Mouse (Mus musculus) forebrain, embryonic 16.5 days (tissue): ENCODE measurements at regions not wholly inside any gene's neighbourhood (a gene's known extent, or its start where the extent isn't known, plus 50 kb on each side); places are given as distances from the start of the nearest gene placed in this dataset.

ENCODE experiments used
- ATAC-seq: fragments of 200-750 bp; cut with Nextera tagmentation; 2 replicates; pipeline ENCODE4 v1.8.0; 2017; ENCODE audit warnings: mild to moderate bottlenecking, moderate library complexity
- H3K27ac ChIP-seq: fragments of 300-500 bp; sonication (generic); 2 replicates; pipeline ENCODE4 v1.5.1; 2014; ENCODE audit warnings: low read length, control low read depth
- H3K27me3 ChIP-seq: fragments of 300-500 bp; sonication (generic); replicated peaks from 2 replicates; pipeline ENCODE4 v1.6.1; 2014; ENCODE audit warnings: low read length; ENCODE audit not compliant: control insufficient read depth, insufficient read depth
- H3K36me3 ChIP-seq: fragments of 300-500 bp; sonication (generic); 2 replicates; pipeline ENCODE4 v1.6.1; 2014; ENCODE audit not compliant: control insufficient read depth, insufficient read depth
- H3K4me1 ChIP-seq: fragments of 300-500 bp; sonication (generic); replicated peaks from 2 replicates; pipeline ENCODE4 v1.6.1; 2014; ENCODE audit warnings: low read length; ENCODE audit not compliant: control insufficient read depth, insufficient read depth
- H3K4me2 ChIP-seq: fragments of 300-500 bp; sonication (generic); 2 replicates; pipeline ENCODE4 v1.6.1; 2014; ENCODE audit warnings: mild to moderate bottlenecking, low read length, control low read depth
- H3K4me3 ChIP-seq: fragments of 300-500 bp; sonication (generic); replicated peaks from 2 replicates; pipeline ENCODE4 v1.5.1; 2014; ENCODE audit warnings: mild to moderate bottlenecking, low read length, control low read depth
- H3K9ac ChIP-seq: fragments of 300-500 bp; sonication (generic); replicated peaks from 2 replicates; pipeline ENCODE4 v1.6.1; 2014; ENCODE audit warnings: low read depth, low read length, control low read depth
- H3K9me3 ChIP-seq: fragments of 300-500 bp; sonication (generic); 2 replicates; pipeline ENCODE4 v1.6.1; 2016; ENCODE audit warnings: low read length; ENCODE audit not compliant: control insufficient read depth
- WGBS: fragments of 180-500 bp; shearing (Covaris S2); extraction: QIAGEN DNeasy Blood & Tissue Kit; methylation state at CpG from one replicate; pipeline ENCODE4 v1.1.7; 2014; 5-methylcytosine and 5-hydroxymethylcytosine counted together

DNA sequence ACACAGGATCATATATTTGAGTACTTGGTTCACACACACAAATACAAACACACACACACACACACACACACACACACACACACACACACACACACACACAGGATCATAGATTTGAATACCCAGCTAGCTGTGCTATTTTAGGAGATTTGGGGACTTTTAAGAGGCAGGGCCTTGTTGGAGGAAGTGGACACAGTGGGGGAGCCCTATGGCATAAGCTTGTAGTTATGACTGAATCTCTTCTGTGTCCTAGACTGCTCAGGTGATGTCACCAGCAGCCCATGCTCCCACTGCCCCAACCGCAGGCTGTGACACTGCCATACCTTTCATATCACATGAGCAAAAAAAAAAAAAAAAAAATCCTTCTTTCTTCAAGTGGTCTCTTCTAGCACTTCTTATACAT is 110.1 kb downstream of the Spata18 start:
- ATAC-seq = peak; percentile 43; the same call in 1 of the 2 replicates
- Histone ChIP-seq H3K4me3 (no peak overlapping the region), H3K4me1 (peaks cover 3% of the 10 kb centered on the region)

DNA sequence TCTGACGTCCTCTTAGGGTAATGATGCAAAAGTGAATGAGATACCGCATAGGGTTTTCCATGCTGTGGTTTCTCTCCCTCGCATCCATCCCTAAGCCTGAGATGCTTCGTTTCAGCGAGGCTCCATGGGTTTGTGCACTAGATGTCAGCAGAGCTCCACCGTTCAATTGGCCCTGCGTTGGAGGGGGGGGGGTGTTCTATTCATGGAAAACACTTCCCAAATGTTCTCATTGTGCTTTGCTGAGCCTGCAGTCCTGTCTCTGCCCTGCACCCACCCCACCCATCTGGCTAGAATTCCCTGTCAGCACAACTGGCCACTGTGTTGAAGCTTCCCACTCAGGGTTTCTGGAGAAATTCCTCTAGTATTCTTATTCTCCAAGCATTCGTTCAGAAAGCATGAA is 110.5 kb downstream of the Spata18 start:
- Histone ChIP-seq H3K4me2 (no peak overlapping the region), H3K36me3 (no peaks in the 10 kb centered on the region), H3K4me3 (no peak overlapping the region), H3K9ac (no peak overlapping the region), H3K4me1 (peaks cover 3% of the 10 kb centered on the region), H3K27ac (no peak overlapping the region), H3K9me3 (no peaks in the 10 kb centered on the region), H3K27me3 (no peaks in the 10 kb centered on the region)
- ATAC-seq = peak; percentile 85
- 17% methylated on average over 8 of the region's 8 CpGs for WGBS

More for the DNA sequence above, 110.1 kb downstream of the Spata18 start:
- H3K4me2 ChIP-seq = no peak overlapping the region
- H3K27ac ChIP-seq = no peak overlapping the region
- H3K36me3 ChIP-seq = no peaks in the 10 kb centered on the region
- H3K27me3 ChIP-seq = no peaks in the 10 kb centered on the region
- WGBS = 85% methylated on average over 1 of the region's 1 CpGs
- H3K9ac ChIP-seq = no peak overlapping the region
- H3K9me3 ChIP-seq = no peaks in the 10 kb centered on the region

GRCm38 (mm10) chr5:73764226-73764625 is 113.0 kb downstream of the Spata18 start:
- Histone ChIP-seq H3K27ac (no peak overlapping the region), H3K36me3 (no peaks in the 10 kb centered on the region), H3K4me1 (peaks cover 3% of the 10 kb centered on the region), H3K9ac (no peak overlapping the region), H3K9me3 (no peaks in the 10 kb centered on the region), H3K4me3 (no peak overlapping the region), H3K27me3 (no peaks in the 10 kb centered on the region), H3K4me2 (no peak overlapping the region)
- no peak for ATAC-seq
- 68% methylated on average over 1 of the region's 1 CpGs for WGBS

GRCm38 (mm10) chr5:73765466-73765865 is 114.3 kb downstream of the Spata18 start:
- ATAC-seq = no peak
- Histone ChIP-seq H3K9ac (no peak overlapping the region), H3K4me2 (no peak overlapping the region), H3K36me3 (no peaks in the 10 kb centered on the region), H3K9me3 (no peaks in the 10 kb centered on the region), H3K27me3 (no peaks in the 10 kb centered on the region), H3K27ac (no peak overlapping the region), H3K4me1 (peaks cover 3% of the 10 kb centered on the region), H3K4me3 (no peak overlapping the region)
- 89% methylated on average over 7 of the region's 7 CpGs for WGBS

DNA sequence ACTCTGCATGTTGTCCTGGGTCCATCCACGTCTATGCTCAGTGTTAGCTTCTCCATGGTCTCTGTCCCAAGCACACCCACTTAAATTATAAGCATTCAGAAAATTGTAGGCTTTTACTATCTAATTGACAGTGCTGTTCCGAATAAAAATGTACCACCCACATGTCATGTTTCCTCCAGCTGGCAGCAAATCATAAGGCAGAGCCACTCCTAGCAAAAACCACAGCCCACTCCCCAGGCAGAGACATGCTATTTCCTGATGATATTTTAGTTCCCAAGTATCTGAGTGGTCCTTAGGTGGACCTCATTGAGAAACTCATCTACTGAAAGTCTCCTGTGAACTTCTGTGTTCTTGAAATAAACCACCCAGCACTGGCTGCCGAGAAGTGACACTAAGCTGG is 117.1 kb downstream of the Spata18 start:
- ATAC-seq = no peak
- H3K27me3 ChIP-seq = no peaks in the 10 kb centered on the region
- no peaks in the 10 kb centered on the region; the same call in 1 of the 2 replicates for H3K9me3 ChIP-seq
- no peak overlapping the region for H3K27ac ChIP-seq
- no peak overlapping the region for H3K4me2 ChIP-seq
- no peak overlapping the region for H3K4me3 ChIP-seq
- 55% methylated on average over 3 of the region's 3 CpGs for WGBS
- no peak overlapping the region for H3K9ac ChIP-seq
- no peaks in the 10 kb centered on the region for H3K36me3 ChIP-seq
- no peaks in the 10 kb centered on the region for H3K4me1 ChIP-seq

GRCm38 (mm10) chr5:73775775-73776548 is 124.8 kb downstream of the Spata18 start:
- Histone ChIP-seq H3K9ac (no peak overlapping the region), H3K9me3 (no peaks in the 10 kb centered on the region; the same call in none of the 2 replicates), H3K4me3 (no peak overlapping the region), H3K27ac (no peak overlapping the region), H3K4me1 (no peaks in the 10 kb centered on the region), H3K4me2 (no peak overlapping the region), H3K36me3 (no peaks in the 10 kb centered on the region), H3K27me3 (no peaks in the 10 kb centered on the region)
- WGBS = 62% methylated on average over 7 of the region's 7 CpGs
- ATAC-seq = no peak

- Histone ChIP-seq H3K4me1 (no peaks in the 10 kb centered on the region), H3K27me3 (no peaks in the 10 kb centered on the region), H3K4me2 (no peak overlapping the region), H3K27ac (no peak overlapping the region), H3K9me3 (no peaks in the 10 kb centered on the region; the same call in none of the 2 replicates), H3K9ac (no peak overlapping the region), H3K36me3 (no peaks in the 10 kb centered on the region), H3K4me3 (no peak overlapping the region)
- WGBS = 86% methylated on average over 9 of the region's 9 CpGs
- ATAC-seq = no peak
Observed at GRCm38 (mm10) chr5:73777282-73777921, 126.2 kb downstream of the Spata18 start.

DNA sequence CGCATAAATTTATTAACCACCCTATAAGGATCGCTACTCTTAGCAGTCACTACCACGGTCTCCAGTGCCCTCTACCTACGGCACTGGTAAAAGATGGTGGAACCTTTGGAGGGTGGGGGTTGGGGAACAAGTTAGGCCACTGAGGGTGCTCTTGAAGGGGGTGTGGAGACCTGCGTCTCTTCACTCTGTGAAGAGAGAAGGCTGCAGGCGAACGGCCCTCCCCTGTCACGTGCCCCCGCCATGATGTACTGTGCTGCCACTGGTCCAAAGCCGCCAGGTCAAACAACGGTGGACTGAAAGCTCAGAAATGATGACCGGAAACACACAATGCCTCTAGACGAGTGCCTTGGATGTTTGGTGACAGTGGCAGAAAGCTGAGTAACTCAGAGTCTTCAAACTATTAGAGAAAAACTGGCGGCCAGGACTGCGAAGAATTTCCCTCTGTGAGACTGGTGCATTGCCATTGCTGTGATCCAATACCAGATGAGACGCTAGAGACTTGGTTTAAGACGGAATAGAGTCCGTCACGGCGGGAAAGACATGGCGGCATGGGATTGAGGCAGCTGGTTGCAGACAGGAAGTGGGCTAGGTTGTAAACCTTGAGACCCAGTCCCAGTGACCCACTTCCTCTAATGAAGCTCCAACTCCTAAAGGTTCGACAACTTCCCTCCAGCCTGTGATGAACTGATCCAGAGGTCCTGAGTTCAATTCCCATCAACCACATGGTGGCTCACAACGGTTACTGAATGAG is 130.2 kb downstream of the Spata18 start:
- 92% methylated on average over 23 of the region's 23 CpGs for WGBS
- no peaks in the 10 kb centered on the region for H3K27me3 ChIP-seq
- no peaks in the 10 kb centered on the region for H3K9me3 ChIP-seq
- H3K4me3 ChIP-seq = no peak overlapping the region
- H3K27ac ChIP-seq = no peak overlapping the region
- H3K9ac ChIP-seq = no peak overlapping the region
- no peak overlapping the region for H3K4me2 ChIP-seq
- H3K4me1 ChIP-seq = no peaks in the 10 kb centered on the region
- H3K36me3 ChIP-seq = no peaks in the 10 kb centered on the region
- ATAC-seq = no peak
